Mouse (Mus musculus): ENCODE data around the gene Hsdl2. TPM values are rescaled to one million over a fixed set of nuclear protein-coding genes. Genes with fewer than 3 reads are reported as not detected.

Hsdl2 gene
- total RNA-seq, 2 experiments from 2014 or later: 27.9 to 29.5 TPM

DNA sequence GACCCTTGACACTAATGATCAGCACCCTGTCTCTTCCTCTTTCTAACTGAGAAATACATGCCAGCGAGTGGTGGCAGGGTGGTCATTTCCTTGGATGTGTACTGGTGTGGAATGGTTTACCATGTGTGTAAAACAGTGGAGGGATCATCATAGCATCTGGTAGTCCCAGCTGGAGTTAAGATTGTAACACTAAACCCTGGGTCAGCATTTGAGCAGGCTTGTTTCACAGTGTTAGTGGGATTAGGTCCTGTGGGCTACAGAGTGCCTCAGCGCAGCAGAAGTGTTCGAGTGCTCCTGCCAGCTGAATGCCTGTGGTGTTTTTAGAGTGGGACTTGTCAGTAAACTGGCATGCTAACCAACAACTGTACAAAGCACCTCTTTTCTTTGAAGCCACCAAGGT is 86.7 kb downstream of the Hsdl2 start:
- no peak for DNase-seq (ENCODE audit: low spot score in 2 of 2)

Other genes starting within 250 kb of the Hsdl2 start
- gene Susd1, start 142.9 kb upstream of the Hsdl2 start, total RNA-seq (2021): 1 to 10 TPM; 8.2 to 9.0 TPM
- 10 to 100 TPM; 24.3 to 25.3 TPM for gene Ptbp3, start 32.2 kb upstream of the Hsdl2 start, total RNA-seq (2021)
- gene E130308A19Rik, start 44.6 kb downstream of the Hsdl2 start, total RNA-seq (2021): 10 to 100 TPM; 10.1 TPM
- gene Inip, start 220.0 kb downstream of the Hsdl2 start, total RNA-seq (2021): 10 to 100 TPM; 21.7 to 22.2 TPM
- 10 to 100 TPM; 55.4 to 59.4 TPM for gene Snx30, start 224.3 kb downstream of the Hsdl2 start, total RNA-seq (2021)

All from layer of hippocampus, postnatal 10 days (tissue).